Mouse (Mus musculus) cerebellum, adult 18-20 months (tissue): ENCODE measurements around the gene Polr2e.

Experiments used
- DNase-seq, 2 experiments: peaks; one replicate each; pipeline ENCODE4 v3.0.0; 2021

The Polr2e gene

GRCm38 (mm10) chr10:80016511-80016910 is 23.1 kb downstream of the Polr2e start, which contains the start of gene Arhgap45:
Gene Arhgap45 (plus strand): TSS chr10:80016653.
- no peak for DNase-seq

GRCm38 (mm10) chr10:80015583-80015982 is 24.0 kb downstream of the Polr2e start:
- no peak for DNase-seq

DNA sequence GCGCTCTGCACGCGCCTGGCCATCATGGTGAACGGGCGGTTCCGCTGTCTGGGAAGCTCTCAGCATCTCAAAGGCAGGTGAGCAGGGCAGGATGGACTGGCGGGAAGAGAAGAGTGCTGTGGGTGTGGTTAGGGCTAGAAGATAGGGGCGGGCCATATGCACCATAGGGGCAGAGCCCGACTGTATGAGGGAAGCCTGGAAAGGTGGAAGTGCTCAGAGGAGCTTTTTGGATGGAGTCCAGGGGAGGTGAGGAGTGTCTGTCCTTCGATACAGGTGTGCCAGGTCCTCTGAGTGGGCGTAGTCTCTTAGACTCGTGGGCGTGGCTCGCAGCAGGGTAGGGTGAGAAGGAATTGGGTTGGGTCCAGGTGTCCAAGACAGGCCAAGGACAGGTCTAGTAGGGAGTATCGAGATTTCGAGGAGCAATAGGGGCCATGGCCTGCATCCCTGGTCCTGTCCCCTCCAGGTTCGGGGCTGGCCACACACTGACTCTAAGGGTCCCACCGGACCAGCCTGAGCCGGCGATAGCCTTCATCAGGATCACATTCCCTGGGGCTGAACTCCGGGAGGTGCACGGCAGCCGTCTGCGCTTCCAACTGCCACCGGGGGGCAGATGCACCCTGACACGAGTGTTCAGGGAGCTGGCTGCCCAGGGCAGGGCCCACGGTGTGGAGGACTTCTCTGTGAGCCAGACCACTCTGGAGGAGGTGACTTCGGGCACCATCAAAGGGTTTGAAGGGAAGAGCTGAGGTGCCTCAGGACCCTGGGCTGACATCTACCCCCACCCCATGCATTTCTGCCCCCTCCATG is 24.9 kb downstream of the Polr2e start:
- no peak for DNase-seq

GRCm38 (mm10) chr10:80013609-80014008 is 26.0 kb downstream of the Polr2e start:
- DNase-seq = no peak

DNA sequence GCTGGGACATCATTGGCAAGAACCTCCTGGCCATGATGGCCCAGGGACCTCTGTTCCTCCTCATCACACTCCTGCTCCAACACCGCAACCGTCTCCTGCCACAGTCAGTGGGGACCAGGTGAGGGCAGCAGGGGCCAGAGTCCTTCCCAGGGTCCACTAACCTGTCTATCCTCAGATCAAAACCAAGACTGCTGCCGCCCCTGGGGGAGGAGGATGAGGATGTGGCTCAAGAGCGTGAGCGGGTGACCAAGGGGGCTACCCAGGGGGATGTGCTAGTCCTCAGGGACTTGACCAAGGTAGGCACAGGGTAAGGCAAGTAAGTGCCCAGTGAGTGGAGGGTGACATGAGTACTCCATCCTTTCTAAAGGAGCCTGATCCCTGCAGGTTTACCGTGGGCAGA is 27.9 kb downstream of the Polr2e start:
- no peak for DNase-seq

DNA sequence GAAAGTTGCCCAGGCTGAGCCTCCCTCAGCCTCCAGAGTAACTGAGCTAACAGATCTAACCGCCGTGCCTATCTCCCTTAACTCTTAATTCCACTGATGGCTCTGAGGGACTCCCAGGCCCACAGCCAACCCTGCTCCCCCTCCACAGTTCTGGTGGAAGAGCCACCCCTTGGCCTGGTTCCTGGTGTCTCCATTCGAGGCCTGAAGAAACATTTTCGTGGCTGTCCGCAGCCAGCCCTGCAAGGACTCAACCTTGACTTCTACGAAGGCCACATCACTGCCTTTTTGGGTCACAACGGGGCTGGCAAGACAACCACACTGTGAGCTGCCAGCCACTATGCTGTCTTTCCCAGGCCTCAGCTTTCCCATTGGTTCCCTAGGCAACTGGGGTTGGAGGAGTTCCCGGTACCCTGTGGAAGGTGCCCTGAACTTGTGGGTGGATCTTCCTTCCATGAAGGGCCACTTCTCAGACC is 35.3 kb downstream of the Polr2e start:
- DNase-seq = no peak

- DNase-seq = no peak
These were observed 36.0 kb downstream of the Polr2e start for GRCm38 (mm10) chr10:80003374-80004232.

GRCm38 (mm10) chr10:80002829-80003228 is 36.8 kb downstream of the Polr2e start:
- no peak for DNase-seq

DNA sequence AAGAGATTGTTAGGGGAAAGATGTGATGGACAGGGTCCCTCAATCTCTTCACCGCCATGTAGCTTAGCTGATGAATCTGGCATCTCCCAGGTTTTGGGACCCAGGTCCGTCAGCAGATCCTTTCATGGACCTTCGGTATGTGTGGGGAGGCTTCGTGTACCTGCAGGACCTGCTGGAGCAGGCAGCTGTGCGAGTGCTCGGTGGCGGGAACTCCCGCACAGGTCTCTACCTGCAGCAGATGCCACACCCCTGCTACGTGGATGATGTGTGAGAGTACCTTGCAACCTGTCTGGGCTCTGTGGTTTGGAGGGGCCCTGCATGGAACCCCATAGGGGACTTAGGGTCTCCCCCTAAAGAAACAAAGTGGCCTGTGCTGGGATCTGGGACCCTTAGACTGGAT is 37.6 kb downstream of the Polr2e start:
- no peak for DNase-seq

- DNase-seq = peak; percentile 74 to 78
These were observed 41.8 kb downstream of the Polr2e start for GRCm38 (mm10) chr10:79997819-79998218.

DNA sequence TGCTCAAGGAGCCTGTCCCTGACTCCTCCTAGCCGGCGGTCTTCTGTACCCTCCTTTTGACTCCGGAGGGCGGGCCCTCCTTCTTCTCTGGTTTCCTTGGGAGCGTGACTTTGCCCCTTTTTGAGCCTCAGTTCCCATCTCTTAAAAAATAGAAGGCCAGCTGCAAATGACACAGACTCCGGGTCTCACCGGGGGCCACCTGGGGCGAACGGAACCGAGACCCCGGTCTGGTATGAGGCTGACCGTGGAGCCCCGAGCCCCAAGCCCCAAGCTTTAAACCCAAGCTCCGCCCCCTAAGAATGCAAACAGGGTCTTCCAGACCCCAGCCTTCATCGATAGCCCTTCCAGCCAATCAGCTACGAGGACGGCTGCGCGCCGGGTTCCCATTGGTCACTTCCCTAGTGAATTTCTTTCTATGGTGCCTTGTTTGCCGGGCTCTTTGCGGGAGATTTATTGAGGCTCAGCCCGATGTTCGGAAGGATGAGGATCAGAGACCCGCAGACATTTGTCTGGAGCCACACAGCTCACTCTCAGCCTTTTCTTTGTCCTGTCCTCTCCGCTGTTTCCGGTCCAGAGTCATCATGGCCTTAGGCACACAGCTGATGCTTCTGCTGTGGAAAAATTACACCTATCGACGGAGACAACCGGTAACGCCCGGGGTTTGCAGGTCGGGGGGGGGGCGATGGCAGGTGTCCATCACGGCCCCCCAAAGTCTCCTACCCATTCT is 42.4 kb downstream of the Polr2e start:
- DNase-seq = peak; percentile 84 to 88

GRCm38 (mm10) chr10:79996272-79997033 is 43.1 kb downstream of the Polr2e start, which contains the start of gene Abca7:
Gene Abca7 (plus strand): TSS chr10:79996494.
- DNase-seq = peak; percentile 98

GRCm38 (mm10) chr10:79995636-79996035 is 44.0 kb downstream of the Polr2e start:
- DNase-seq = no peak

GRCm38 (mm10) chr10:79994397-79995115 is 45.0 kb downstream of the Polr2e start:
- DNase-seq = no peak

DNA sequence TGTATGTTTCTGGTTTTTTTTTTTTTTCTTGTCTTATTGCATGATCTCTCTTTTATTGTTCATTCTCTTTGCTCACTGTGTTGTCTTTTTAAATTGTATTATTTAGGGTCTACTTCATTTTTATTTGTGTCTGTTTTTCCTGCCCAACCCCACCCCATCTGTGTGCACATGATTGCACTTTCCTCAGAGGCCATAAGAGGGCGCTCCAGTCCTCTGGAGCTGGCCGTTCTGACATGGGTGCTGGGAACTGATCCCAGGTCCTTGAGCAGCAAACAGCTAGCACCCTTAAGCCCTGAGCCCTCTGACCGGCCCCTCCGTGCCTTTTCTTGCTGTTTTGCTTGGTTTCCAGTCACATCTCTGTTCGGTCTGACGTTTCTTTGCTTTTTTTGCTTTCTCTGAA is 48.0 kb downstream of the Polr2e start:
- no peak for DNase-seq

- DNase-seq = no peak
These were observed 48.5 kb downstream of the Polr2e start for GRCm38 (mm10) chr10:79991099-79991498.

GRCm38 (mm10) chr10:79989870-79990269 is 49.7 kb downstream of the Polr2e start:
- DNase-seq = no peak

DNA sequence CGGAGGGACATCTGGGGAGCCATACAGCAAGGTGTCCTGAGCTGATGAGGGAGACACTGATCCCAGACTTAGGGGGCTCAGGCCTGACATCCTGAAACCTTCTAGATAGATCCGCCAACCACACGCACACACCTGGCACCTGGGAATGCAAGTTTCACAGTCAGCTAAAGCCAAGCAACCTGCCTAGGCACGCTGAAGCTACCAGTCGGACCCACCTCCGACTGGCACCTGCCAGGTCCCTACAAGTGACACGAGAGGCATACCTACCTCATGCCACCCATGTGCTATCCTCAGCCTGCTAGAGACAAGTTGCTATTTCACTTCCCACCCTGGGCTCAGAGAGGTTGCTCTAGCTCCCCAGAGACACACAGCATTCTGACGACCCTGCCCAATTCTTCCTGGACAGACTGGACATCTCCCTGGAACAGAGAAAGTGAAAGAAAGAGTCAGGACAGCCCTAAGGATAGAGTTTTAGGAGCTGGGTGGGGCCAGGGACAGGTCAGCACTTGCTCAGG is 50.3 kb downstream of the Polr2e start:
- no peak for DNase-seq

- no peak for DNase-seq
These were observed 50.9 kb downstream of the Polr2e start, which contains the start of gene Cnn2 for GRCm38 (mm10) chr10:79988506-79989271. Gene Cnn2 (plus strand): TSS chr10:79988584.

- DNase-seq = no peak
These were observed 51.7 kb downstream of the Polr2e start for GRCm38 (mm10) chr10:79987771-79988505.
